Mouse (Mus musculus) kidney, postnatal 25 days (tissue): ENCODE data around the gene Hnrnpab.
"Not testable (repeated sequence)": the region's sequence is repeated elsewhere in the genome, so short reads cannot be mapped to it uniquely, and the experiment has no call there.

Source experiments
- DNase-seq, 2 experiments: peaks; one replicate each; pipeline ENCODE4 v3.0.0; 2021; ENCODE audit warnings: mixed read lengths in 2 of 2

Hnrnpab gene

DNA sequence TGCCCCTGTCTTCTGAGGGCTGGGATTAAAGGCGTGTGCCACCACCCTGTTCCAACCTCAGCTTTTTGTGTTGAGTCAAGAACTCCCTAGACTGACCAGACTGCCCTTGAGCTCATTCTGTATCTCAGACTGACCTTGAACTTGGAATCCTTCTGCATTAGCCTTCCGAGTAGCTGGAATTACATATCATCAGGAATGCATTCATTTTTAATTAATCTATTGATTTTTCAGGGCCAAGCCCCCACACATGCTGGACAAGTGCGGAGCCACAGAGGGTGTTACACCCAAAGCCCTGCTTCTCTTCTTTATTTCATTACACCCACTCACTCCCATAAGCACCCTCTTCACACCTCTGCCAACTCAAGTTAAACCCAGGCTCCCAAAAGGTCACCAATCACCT lies 27.1 kb upstream of the Hnrnpab start:
- DNase-seq = no peak

DNA sequence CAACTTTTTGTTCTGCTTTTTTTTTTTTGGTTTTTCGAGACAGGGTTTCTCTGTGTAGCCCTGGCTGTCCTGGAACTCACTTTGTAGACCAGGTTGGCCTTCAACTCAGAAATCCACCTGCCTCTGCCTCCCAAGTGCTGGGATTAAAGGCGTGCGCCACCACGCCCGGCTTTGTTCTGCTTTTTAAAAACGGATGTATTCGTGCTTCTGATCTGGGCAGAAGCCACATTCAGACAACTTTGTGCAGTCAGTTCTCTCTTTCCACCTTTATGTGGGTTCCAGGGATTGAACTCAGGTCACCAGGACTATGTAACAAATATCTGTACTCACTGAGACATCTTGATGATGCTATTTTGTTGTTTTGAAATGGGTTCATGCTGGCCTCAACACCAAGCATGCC lies 26.6 kb upstream of the Hnrnpab start:
- not testable (repeated sequence) for DNase-seq

- peak in 1 of 2 experiments; percentile 34 for DNase-seq
Measured at GRCm38 (mm10) chr11:51632130-51632753, 25.6 kb upstream of the Hnrnpab start.

DNA sequence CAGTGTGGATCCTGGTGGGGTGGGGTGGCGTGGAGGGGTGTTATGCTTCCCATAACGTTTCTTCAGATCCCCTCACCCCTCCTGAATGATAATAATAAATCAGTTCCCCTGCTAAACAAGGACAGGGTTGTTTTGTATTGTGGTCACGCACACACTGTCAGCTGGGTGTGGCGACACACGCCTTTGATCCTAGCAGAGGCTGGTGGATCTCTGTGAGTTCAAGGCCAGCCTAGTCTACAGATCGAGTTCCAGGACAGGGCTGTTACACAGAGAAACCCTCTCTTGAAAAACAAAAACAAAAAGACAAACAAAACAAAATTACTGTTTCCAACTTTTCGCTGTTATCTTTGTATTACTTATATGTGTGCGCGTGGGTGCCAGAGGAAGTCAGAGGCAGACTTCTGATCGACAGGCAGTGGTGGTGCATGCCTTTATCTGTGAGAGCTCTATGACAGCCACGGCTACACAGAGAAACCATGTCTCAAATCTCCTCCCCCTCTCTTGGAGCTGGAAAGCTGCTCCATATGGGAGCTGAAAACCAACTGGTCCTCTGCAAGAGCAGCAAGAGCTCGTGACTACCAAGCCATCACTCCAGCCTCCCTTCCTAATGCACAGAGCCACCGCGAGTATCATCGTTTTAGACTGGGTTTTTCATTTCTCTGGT lies 23.1 kb upstream of the Hnrnpab start:
- no peak for DNase-seq

DNA sequence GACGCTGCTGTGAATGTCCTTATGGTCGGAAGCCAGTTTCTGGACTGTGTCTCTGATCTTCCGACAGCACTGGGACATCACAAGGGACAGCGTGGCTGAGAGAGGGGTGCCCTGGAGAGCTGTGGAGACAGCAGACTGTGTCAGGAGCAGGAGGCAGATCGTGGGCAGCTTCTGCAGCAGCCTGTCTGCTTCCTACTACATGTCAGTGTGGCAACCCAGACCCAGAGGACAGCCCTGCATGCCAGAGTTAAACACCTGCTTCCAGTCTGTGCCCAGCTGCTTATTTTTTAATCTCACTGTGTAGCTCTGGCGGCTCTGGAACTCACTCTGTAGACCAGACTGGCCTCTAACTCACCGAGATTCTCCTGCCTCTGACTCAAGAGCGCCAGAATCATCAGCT lies 21.3 kb upstream of the Hnrnpab start:
- DNase-seq = no peak

- DNase-seq = no peak
Measured at GRCm38 (mm10) chr11:51627425-51627824, 20.8 kb upstream of the Hnrnpab start.

- DNase-seq = no peak
Measured at GRCm38 (mm10) chr11:51625187-51625820, 18.7 kb upstream of the Hnrnpab start.

GRCm38 (mm10) chr11:51622971-51623491 lies 16.4 kb upstream of the Hnrnpab start:
- DNase-seq = no peak

- no peak for DNase-seq
Measured at GRCm38 (mm10) chr11:51621776-51622175, 15.1 kb upstream of the Hnrnpab start.

- no peak for DNase-seq
Measured at GRCm38 (mm10) chr11:51620084-51620483, 13.4 kb upstream of the Hnrnpab start.

- peak; percentile 97 to 99 for DNase-seq
Measured at GRCm38 (mm10) chr11:51619409-51620060, 12.9 kb upstream of the Hnrnpab start, which contains the start of gene Nhp2. Gene Nhp2, plus strand, starts transcription at chr11:51619735.

GRCm38 (mm10) chr11:51618894-51619408 lies 12.3 kb upstream of the Hnrnpab start:
- DNase-seq = no peak

- peak; percentile 71 to 88 for DNase-seq
Measured at GRCm38 (mm10) chr11:51617693-51618092, 11.0 kb upstream of the Hnrnpab start.

DNA sequence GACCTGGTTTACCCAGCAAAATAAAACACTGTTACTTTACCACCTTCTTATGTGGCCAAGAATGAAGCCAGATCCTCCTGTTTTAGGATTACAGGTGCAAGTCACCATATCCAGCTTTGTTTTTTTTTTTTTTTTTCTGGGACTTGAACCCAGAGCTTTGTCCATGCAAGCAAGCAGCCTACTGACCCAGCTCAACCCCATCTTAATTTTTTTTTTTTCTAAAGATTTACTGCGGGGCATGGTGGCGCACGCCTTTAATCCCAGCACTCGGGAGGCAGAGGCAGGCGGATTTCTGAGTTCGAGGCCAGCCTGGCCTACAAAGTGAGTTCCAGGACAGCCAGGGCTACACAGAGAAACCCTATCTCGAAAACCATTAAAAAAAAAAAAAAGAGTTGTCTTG lies 9.5 kb upstream of the Hnrnpab start:
- DNase-seq = not testable (repeated sequence)

DNA sequence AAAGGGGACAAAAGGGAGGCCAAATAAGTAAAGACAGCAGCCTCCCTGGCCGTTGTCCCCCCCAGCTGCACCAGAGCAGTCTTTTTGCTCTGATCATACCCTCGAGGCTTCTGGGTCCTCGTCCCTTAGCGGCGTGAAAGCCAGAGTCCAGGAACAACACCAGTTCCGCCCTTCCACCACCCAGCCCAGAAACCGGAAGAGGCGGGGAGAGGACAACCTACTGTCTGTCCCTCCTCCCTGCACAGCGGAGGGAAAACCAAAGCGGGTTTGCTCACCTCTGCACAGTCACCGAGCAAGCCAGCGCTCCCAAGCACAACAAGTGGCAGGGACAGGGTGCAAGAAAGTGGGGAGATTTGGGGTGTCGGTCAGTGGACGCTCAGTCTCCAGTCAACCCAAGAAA lies 9.0 kb upstream of the Hnrnpab start:
- DNase-seq = peak; percentile 85 to 93

- no peak for DNase-seq
Measured at GRCm38 (mm10) chr11:51615129-51615528, 8.5 kb upstream of the Hnrnpab start.

DNA sequence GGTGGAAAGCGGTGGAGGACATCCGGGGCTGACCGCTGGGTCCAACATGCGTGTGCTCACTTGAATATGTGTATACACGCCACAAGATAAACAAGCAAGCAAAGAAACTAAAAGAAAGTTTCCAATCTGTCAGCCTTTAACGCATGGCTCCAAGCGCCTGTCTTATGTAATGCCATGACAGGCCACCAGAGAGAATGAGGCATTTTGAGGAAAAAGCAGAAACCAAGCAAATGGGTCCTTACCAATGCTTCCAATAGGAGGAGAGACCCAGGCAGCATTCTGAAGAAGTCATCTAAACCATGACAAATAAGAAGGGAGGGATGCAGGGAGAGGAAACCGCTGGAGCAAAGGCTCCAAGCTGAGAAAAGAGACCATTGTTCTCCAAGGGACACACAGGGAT lies 7.6 kb upstream of the Hnrnpab start:
- DNase-seq = no peak

DNA sequence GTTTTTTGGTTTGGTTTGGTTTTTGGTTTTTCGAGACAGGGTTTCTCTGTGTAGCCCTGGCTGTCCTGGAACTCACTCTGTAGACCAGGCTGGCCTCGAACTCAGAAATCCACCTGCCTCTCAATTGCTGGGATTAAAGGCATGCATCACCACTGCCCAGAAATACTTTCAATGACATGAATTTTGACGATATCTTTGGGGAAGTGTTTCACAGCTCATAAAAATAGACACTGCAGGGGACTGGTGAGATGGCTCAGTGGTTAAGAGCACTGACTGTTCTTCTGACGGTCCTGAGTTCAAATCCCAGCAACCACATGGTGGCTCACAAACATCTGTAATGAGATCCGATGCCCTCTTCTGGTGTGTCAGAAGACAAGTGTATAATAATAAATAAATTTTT lies 3.3 kb upstream of the Hnrnpab start:
- not testable (repeated sequence) for DNase-seq

DNA sequence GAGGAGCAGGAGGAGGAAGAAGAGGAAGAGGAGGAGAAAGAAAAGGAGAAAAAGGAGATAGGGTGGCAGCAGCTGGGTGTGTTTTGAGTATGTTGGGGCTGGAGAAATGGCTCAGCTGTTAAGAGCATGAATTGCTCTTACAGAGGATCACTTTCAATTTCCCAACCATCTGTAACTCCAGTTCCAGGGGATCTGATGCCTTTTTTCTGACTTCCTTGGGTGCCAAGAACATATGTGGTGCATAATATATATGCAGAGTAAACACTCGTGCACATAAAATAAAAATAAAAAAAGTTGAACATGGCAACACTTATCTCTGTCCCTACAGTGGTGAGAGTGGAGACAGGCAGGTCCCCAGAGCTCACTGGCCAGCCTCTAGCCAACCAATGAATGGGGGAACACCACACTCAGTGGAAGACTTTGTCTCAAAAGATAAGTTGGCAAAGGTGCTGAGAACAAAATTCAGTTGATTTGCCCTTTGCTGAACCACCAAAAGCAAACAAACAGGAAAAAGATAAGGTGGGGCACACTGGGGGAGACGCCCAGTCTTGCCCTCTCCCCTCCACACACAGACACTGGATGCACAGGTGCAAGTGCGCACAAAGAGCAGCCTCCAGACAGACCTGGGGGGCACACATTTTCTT lies 2.7 kb upstream of the Hnrnpab start:
- DNase-seq = no peak

GRCm38 (mm10) chr11:51607096-51607738 lies 570 bp upstream of the Hnrnpab start:
- DNase-seq = peak in 1 of 2 experiments; percentile 58

DNA sequence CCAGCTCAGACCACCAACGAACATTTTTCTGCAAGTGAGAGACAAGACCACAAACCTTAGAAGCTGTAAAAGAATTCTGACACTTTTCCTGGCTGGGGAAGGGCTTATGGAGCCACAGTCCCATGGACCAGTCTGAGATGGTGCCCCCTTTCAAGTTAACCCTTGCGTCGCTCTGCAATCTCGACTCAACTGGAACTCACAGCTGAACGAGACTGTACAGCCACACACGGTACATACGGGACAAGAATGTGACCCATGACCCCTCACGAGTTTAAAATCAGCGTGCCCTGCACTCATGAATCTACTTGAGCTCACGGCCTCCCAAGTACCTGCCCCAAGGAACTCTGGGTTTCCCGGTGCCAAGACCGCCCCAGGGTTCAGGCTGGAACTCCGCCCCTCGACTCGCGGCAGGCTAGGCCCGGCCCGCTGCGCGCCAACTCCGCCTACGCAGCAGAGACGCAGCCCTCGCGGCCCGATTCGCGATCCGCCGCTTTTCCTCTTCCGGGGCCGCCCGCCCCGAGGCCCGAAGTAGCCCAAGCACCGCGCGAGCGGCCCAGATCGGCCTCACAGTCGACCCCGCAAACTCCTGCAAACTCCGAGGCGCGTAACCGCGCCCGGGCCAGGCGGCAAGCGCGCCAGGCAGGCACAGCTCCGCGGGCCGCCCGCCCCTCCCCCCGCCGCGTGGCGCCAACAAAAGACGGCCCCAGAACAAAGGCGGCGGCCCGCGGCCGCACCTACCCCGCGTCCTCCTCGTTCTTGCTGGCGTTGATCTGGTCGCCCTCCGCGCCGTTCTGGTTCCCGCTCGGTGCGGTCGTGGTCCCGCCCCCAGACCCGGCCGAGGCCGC lies 823 bp downstream of the Hnrnpab start:
- peak; percentile 93 to 97 for DNase-seq
